Mouse (Mus musculus) heart, postnatal 0 days (tissue): ENCODE measurements at regions not wholly inside any gene's neighbourhood (a gene's known extent, or its start where the extent isn't known, plus 50 kb on each side); places are given as distances from the start of the nearest gene placed in this dataset.
"Not testable (repeated sequence)": the region's sequence is repeated elsewhere in the genome, so short reads cannot be mapped to it uniquely, and the experiment has no call there.

ENCODE experiments used
- ATAC-seq: fragments of 200-750 bp; cut with Nextera tagmentation; 2 replicates; pipeline ENCODE4 v1.8.0; 2017; ENCODE audit warnings: low read depth, moderate number of reproducible peaks, moderate library complexity; ENCODE audit not compliant: insufficient read depth
- DNase-seq: peaks from one replicate; pipeline ENCODE4 v3.0.0-alpha.2; 2016; ENCODE audit warnings: low spot score
- H3K27ac ChIP-seq: fragments of 300-500 bp; sonication (generic); 2 replicates; pipeline ENCODE4 v1.5.1; 2014; ENCODE audit warnings: low read depth, mild to moderate bottlenecking
- H3K27me3 ChIP-seq: fragments of 300-500 bp; sonication (generic); 2 replicates; pipeline ENCODE4 v1.6.1; 2014; ENCODE audit warnings: low read length, mixed read lengths; ENCODE audit not compliant: control insufficient read depth, insufficient read depth
- H3K36me3 ChIP-seq: fragments of 300-500 bp; sonication (generic); replicated peaks from 2 replicates; pipeline ENCODE4 v1.6.1; 2014; ENCODE audit warnings: low read length, mixed read lengths; ENCODE audit not compliant: control insufficient read depth, insufficient read depth
- H3K4me1 ChIP-seq: fragments of 300-500 bp; sonication (generic); 2 replicates; pipeline ENCODE4 v1.6.1; 2014; ENCODE audit warnings: antibody characterized with exemption; ENCODE audit not compliant: control insufficient read depth, insufficient read depth
- H3K4me2 ChIP-seq: fragments of 300-500 bp; sonication (generic); 2 replicates; pipeline ENCODE4 v1.6.1; 2014; ENCODE audit warnings: low read depth, mild to moderate bottlenecking, low read length, moderate library complexity
- H3K4me3 ChIP-seq: fragments of 300-500 bp; sonication (generic); 2 replicates; pipeline ENCODE4 v1.5.1; 2014; ENCODE audit warnings: low read depth, low read length
- H3K9ac ChIP-seq: fragments of 300-500 bp; sonication (generic); replicated peaks from 2 replicates; pipeline ENCODE4 v1.6.1; 2014; ENCODE audit warnings: low read depth, low read length, mixed read lengths
- H3K9me3 ChIP-seq: fragments of 300-500 bp; sonication (generic); replicated peaks from 2 replicates; pipeline ENCODE4 v1.6.1; 2016; ENCODE audit warnings: low read length; ENCODE audit not compliant: control insufficient read depth
- CTCF ChIP-seq: IDR thresholded peaks from 2 replicates; pipeline ENCODE4 v1.5.1; 2016; ENCODE audit warnings: antibody characterized with exemption, control low read depth, low read depth
- EP300 ChIP-seq: IDR thresholded peaks from 2 replicates; pipeline ENCODE4 v1.6.1; 2016; ENCODE audit warnings: antibody characterized with exemption, low read depth
- WGBS: fragments of 180-500 bp; shearing (Covaris S2); extraction: QIAGEN DNeasy Blood & Tissue Kit; methylation state at CpG from one replicate; pipeline ENCODE4 v1.1.7; 2014; 5-methylcytosine and 5-hydroxymethylcytosine counted together

GRCm38 (mm10) chr5:50195993-50196392 lies 137.2 kb upstream of the Adgra3 start:
- Histone ChIP-seq H3K36me3 (no peaks in the 10 kb centered on the region), H3K9ac (no peak overlapping the region), H3K4me2 (no peak overlapping the region), H3K27me3 (no peaks in the 10 kb centered on the region), H3K9me3 (no peaks in the 10 kb centered on the region), H3K4me1 (no peaks in the 10 kb centered on the region), H3K4me3 (no peak overlapping the region), H3K27ac (no peak overlapping the region)
- no peak for TF ChIP-seq EP300
- TF ChIP-seq CTCF: no peak
- ATAC-seq (no peak), DNase-seq (no peak)
- 67% methylated on average over 3 of the region's 3 CpGs for WGBS

- ATAC-seq: no peak
- H3K36me3 ChIP-seq: no peaks in the 10 kb centered on the region
These were observed 130.6 kb upstream of the Adgra3 start for GRCm38 (mm10) chr5:50189394-50189793.

GRCm38 (mm10) chr5:50182721-50183120 lies 123.9 kb upstream of the Adgra3 start:
- no peak overlapping the region for H3K9ac ChIP-seq
- H3K4me1 ChIP-seq: no peaks in the 10 kb centered on the region
- H3K4me2 ChIP-seq: no peak overlapping the region
- TF ChIP-seq EP300: no peak
- no peak for TF ChIP-seq CTCF
- H3K9me3 ChIP-seq: no peaks in the 10 kb centered on the region
- no peak for DNase-seq
- H3K4me3 ChIP-seq: no peak overlapping the region
- no peaks in the 10 kb centered on the region for H3K27me3 ChIP-seq
- WGBS: 78% methylated on average over 6 of the region's 6 CpGs
- no peak for ATAC-seq
- H3K36me3 ChIP-seq: no peaks in the 10 kb centered on the region
- no peak overlapping the region for H3K27ac ChIP-seq

More at GRCm38 (mm10) chr5:50189394-50189793, 130.6 kb upstream of the Adgra3 start:
- Histone ChIP-seq H3K4me2 (no peak overlapping the region), H3K4me1 (no peaks in the 10 kb centered on the region), H3K9me3 (no peaks in the 10 kb centered on the region), H3K27ac (no peak overlapping the region), H3K27me3 (no peaks in the 10 kb centered on the region), H3K4me3 (no peak overlapping the region), H3K9ac (no peak overlapping the region)
- DNase-seq: no peak
- TF ChIP-seq CTCF (no peak), EP300 (no peak)

- no peak overlapping the region for H3K9ac ChIP-seq
- ATAC-seq: no peak
- 28% methylated on average over 1 of the region's 1 CpGs for WGBS
These were observed 97.8 kb upstream of the Adgra3 start for GRCm38 (mm10) chr5:50156557-50156956.

GRCm38 (mm10) chr5:50155170-50155860 lies 96.5 kb upstream of the Adgra3 start:
- not testable (repeated sequence) for H3K9ac ChIP-seq, H3K9me3 ChIP-seq, H3K4me2 ChIP-seq, DNase-seq, ATAC-seq, H3K4me1 ChIP-seq, H3K4me3 ChIP-seq, H3K27me3 ChIP-seq, H3K27ac ChIP-seq, H3K36me3 ChIP-seq
- 74% methylated on average over 2 of the region's 2 CpGs for WGBS

More at GRCm38 (mm10) chr5:50156557-50156956, 97.8 kb upstream of the Adgra3 start:
- Histone ChIP-seq H3K4me3 (no peak overlapping the region), H3K9me3 (no peaks in the 10 kb centered on the region), H3K36me3 (no peaks in the 10 kb centered on the region), H3K4me1 (no peaks in the 10 kb centered on the region), H3K27ac (no peak overlapping the region), H3K27me3 (no peaks in the 10 kb centered on the region), H3K4me2 (no peak overlapping the region)
- DNase-seq: no peak
- TF ChIP-seq EP300 (no peak), CTCF (no peak)

- Histone ChIP-seq H3K4me2 (peak overlapping the region; percentile 5; the same call in 1 of the 2 replicates), H3K27ac (no peak overlapping the region), H3K36me3 (no peaks in the 10 kb centered on the region), H3K9ac (no peak overlapping the region), H3K4me3 (no peak overlapping the region), H3K9me3 (no peaks in the 10 kb centered on the region), H3K27me3 (no peaks in the 10 kb centered on the region), H3K4me1 (no peaks in the 10 kb centered on the region; the same call in 1 of the 2 replicates)
- DNase-seq (peak; percentile 18), ATAC-seq (no peak)
- 9% methylated on average over 3 of the region's 3 CpGs for WGBS
- TF ChIP-seq EP300 (no peak), CTCF (no peak)
These were observed 88.1 kb upstream of the Adgra3 start for GRCm38 (mm10) chr5:50146926-50147325.
